Mouse (Mus musculus): ENCODE results near the gene Pde4b. TPM values are rescaled to one million over a fixed set of nuclear protein-coding genes. Genes with fewer than 3 reads are reported as not detected.

Pde4b gene
- polyA plus RNA-seq, 1 experiment = 3.9 TPM

GRCm38 (mm10) chr4:102353641-102354403, 266.5 kb downstream of the Pde4b start:
- H3K27ac ChIP-seq (ENCODE audit: control insufficient read depth, insufficient read depth, low read depth, low read length, poor library complexity) = no peak overlapping the region
- H3K4me1 ChIP-seq (ENCODE audit: control insufficient read depth, insufficient read depth, low read length) = no peaks in the 10 kb centered on the region
- no peak overlapping the region for H3K4me3 ChIP-seq (replicated peaks; ENCODE audit: control insufficient read depth, low read depth, low read length)
- TF ChIP-seq POLR2A (IDR thresholded peaks at IDR 0.05; ENCODE audit: borderline replicate concordance, control insufficient read depth, low read depth, low read length) (no peak), CTCF (IDR thresholded peaks at IDR 0.05; ENCODE audit: control insufficient read depth, insufficient read depth, low read length) (no peak)
- 81% methylated on average over 3 of the region's 3 CpGs for WGBS

- 82% methylated on average over 9 of the region's 9 CpGs for WGBS
- H3K4me3 ChIP-seq (replicated peaks; ENCODE audit: control insufficient read depth, low read depth, low read length) = no peak overlapping the region
- TF ChIP-seq POLR2A (IDR thresholded peaks at IDR 0.05; ENCODE audit: borderline replicate concordance, control insufficient read depth, low read depth, low read length) = no peak
- no peak for TF ChIP-seq CTCF (IDR thresholded peaks at IDR 0.05; ENCODE audit: control insufficient read depth, insufficient read depth, low read length)
- H3K27ac ChIP-seq (ENCODE audit: control insufficient read depth, insufficient read depth, low read depth, low read length, poor library complexity) = no peak overlapping the region
- no peaks in the 10 kb centered on the region for H3K4me1 ChIP-seq (ENCODE audit: control insufficient read depth, insufficient read depth, low read length)
Measured at GRCm38 (mm10) chr4:102368105-102368735, 280.9 kb downstream of the Pde4b start.

- Histone ChIP-seq H3K27ac (ENCODE audit: control insufficient read depth, insufficient read depth, low read depth, low read length, poor library complexity) (no peak overlapping the region), H3K4me3 (replicated peaks; ENCODE audit: control insufficient read depth, low read depth, low read length) (no peak overlapping the region), H3K4me1 (ENCODE audit: control insufficient read depth, insufficient read depth, low read length) (no peaks in the 10 kb centered on the region)
- 52% methylated on average over 5 of the region's 5 CpGs for WGBS
- no peak for TF ChIP-seq POLR2A (IDR thresholded peaks at IDR 0.05; ENCODE audit: borderline replicate concordance, control insufficient read depth, low read depth, low read length)
- TF ChIP-seq CTCF (IDR thresholded peaks at IDR 0.05; ENCODE audit: control insufficient read depth, insufficient read depth, low read length) = no peak
Measured at GRCm38 (mm10) chr4:102374614-102375013, 287.3 kb downstream of the Pde4b start.

- no peak overlapping the region for H3K4me3 ChIP-seq (replicated peaks; ENCODE audit: control insufficient read depth, low read depth, low read length)
Measured at GRCm38 (mm10) chr4:102382763-102383505, 295.6 kb downstream of the Pde4b start.

GRCm38 (mm10) chr4:102393605-102394004, 306.3 kb downstream of the Pde4b start:
- TF ChIP-seq CTCF (IDR thresholded peaks at IDR 0.05; ENCODE audit: control insufficient read depth, insufficient read depth, low read length) = no peak
- no peak for TF ChIP-seq POLR2A (IDR thresholded peaks at IDR 0.05; ENCODE audit: borderline replicate concordance, control insufficient read depth, low read depth, low read length)
- Histone ChIP-seq H3K4me1 (ENCODE audit: control insufficient read depth, insufficient read depth, low read length) (no peaks in the 10 kb centered on the region), H3K4me3 (replicated peaks; ENCODE audit: control insufficient read depth, low read depth, low read length) (no peak overlapping the region), H3K27ac (ENCODE audit: control insufficient read depth, insufficient read depth, low read depth, low read length, poor library complexity) (no peak overlapping the region)
- 63% methylated on average over 2 of the region's 2 CpGs for WGBS

More at GRCm38 (mm10) chr4:102382763-102383505, 295.6 kb downstream of the Pde4b start:
- Histone ChIP-seq H3K27ac (ENCODE audit: control insufficient read depth, insufficient read depth, low read depth, low read length, poor library complexity) (no peak overlapping the region), H3K4me1 (ENCODE audit: control insufficient read depth, insufficient read depth, low read length) (no peaks in the 10 kb centered on the region)
- TF ChIP-seq CTCF (IDR thresholded peaks at IDR 0.05; ENCODE audit: control insufficient read depth, insufficient read depth, low read length) = no peak
- no peak for TF ChIP-seq POLR2A (IDR thresholded peaks at IDR 0.05; ENCODE audit: borderline replicate concordance, control insufficient read depth, low read depth, low read length)
- 52% methylated on average over 1 of the region's 1 CpGs for WGBS

- WGBS = 83% methylated on average over 4 of the region's 4 CpGs
- no peak overlapping the region for H3K4me3 ChIP-seq (replicated peaks; ENCODE audit: control insufficient read depth, low read depth, low read length)
- no peaks in the 10 kb centered on the region for H3K4me1 ChIP-seq (ENCODE audit: control insufficient read depth, insufficient read depth, low read length)
- H3K27ac ChIP-seq (ENCODE audit: control insufficient read depth, insufficient read depth, low read depth, low read length, poor library complexity) = no peak overlapping the region
- TF ChIP-seq CTCF (IDR thresholded peaks at IDR 0.05; ENCODE audit: control insufficient read depth, insufficient read depth, low read length) (no peak), POLR2A (IDR thresholded peaks at IDR 0.05; ENCODE audit: borderline replicate concordance, control insufficient read depth, low read depth, low read length) (no peak)
Measured at GRCm38 (mm10) chr4:102397334-102397733, 310.0 kb downstream of the Pde4b start.

GRCm38 (mm10) chr4:102398512-102398911, 311.2 kb downstream of the Pde4b start:
- TF ChIP-seq CTCF (IDR thresholded peaks at IDR 0.05; ENCODE audit: control insufficient read depth, insufficient read depth, low read length) (no peak), POLR2A (IDR thresholded peaks at IDR 0.05; ENCODE audit: borderline replicate concordance, control insufficient read depth, low read depth, low read length) (no peak)
- 98% methylated on average over 1 of the region's 1 CpGs for WGBS
- no peak overlapping the region for H3K27ac ChIP-seq (ENCODE audit: control insufficient read depth, insufficient read depth, low read depth, low read length, poor library complexity)
- H3K4me1 ChIP-seq (ENCODE audit: control insufficient read depth, insufficient read depth, low read length) = no peaks in the 10 kb centered on the region
- H3K4me3 ChIP-seq (replicated peaks; ENCODE audit: control insufficient read depth, low read depth, low read length) = no peak overlapping the region

- Histone ChIP-seq H3K27ac (ENCODE audit: control insufficient read depth, insufficient read depth, low read depth, low read length, poor library complexity) (no peak overlapping the region), H3K4me3 (replicated peaks; ENCODE audit: control insufficient read depth, low read depth, low read length) (no peak overlapping the region), H3K4me1 (ENCODE audit: control insufficient read depth, insufficient read depth, low read length) (no peaks in the 10 kb centered on the region)
- TF ChIP-seq CTCF (IDR thresholded peaks at IDR 0.05; ENCODE audit: control insufficient read depth, insufficient read depth, low read length) (no peak), POLR2A (IDR thresholded peaks at IDR 0.05; ENCODE audit: borderline replicate concordance, control insufficient read depth, low read depth, low read length) (no peak)
- WGBS = 83% methylated on average over 3 of the region's 3 CpGs
Measured at GRCm38 (mm10) chr4:102406848-102407247, 319.5 kb downstream of the Pde4b start.
